Mouse (Mus musculus): ENCODE measurements around the gene Trip10. TPM values are rescaled to one million over a fixed set of nuclear protein-coding genes. Genes with fewer than 3 reads are reported as not detected.
A peak's percentile ranks its signal among the peaks of the same experiment; 100 is the strongest.

The Trip10 gene
- polyA plus RNA-seq, 1 experiment from 2014 or later: 47.8 TPM

GRCm38 (mm10) chr17:57232200-57232599, 17.1 kb upstream of the Trip10 start:
- Histone ChIP-seq H3K27ac (ENCODE audit: low read length) (no peak overlapping the region), H3K27me3 (ENCODE audit: control insufficient read depth, insufficient read depth, low read length) (no peaks in the 10 kb centered on the region), H3K9me3 (replicated peaks; ENCODE audit: control insufficient read depth, low read length) (no peaks in the 10 kb centered on the region), H3K4me1 (ENCODE audit: control insufficient read depth, insufficient read depth, low read length) (no peaks in the 10 kb centered on the region), H3K4me2 (ENCODE audit: low read depth, low read length) (no peak overlapping the region), H3K9ac (ENCODE audit: low read length) (no peak overlapping the region), H3K4me3 (ENCODE audit: low read length) (no peak overlapping the region), H3K36me3 (ENCODE audit: control insufficient read depth, insufficient read depth) (peaks cover 14% of the 10 kb centered on the region)
- ATAC-seq (replicated peaks; ENCODE audit: extremely low read depth, insufficient read depth, low FRiP score): no peak
- 77% methylated on average over 1 of the region's 1 CpGs for WGBS

GRCm38 (mm10) chr17:57233038-57233437, 16.2 kb upstream of the Trip10 start:
- Histone ChIP-seq H3K9ac (ENCODE audit: low read length) (no peak overlapping the region), H3K27ac (ENCODE audit: low read length) (no peak overlapping the region), H3K36me3 (ENCODE audit: control insufficient read depth, insufficient read depth) (peaks cover 22% of the 10 kb centered on the region), H3K4me3 (ENCODE audit: low read length) (no peak overlapping the region), H3K9me3 (replicated peaks; ENCODE audit: control insufficient read depth, low read length) (no peaks in the 10 kb centered on the region), H3K4me2 (ENCODE audit: low read depth, low read length) (no peak overlapping the region), H3K4me1 (ENCODE audit: control insufficient read depth, insufficient read depth, low read length) (no peaks in the 10 kb centered on the region), H3K27me3 (ENCODE audit: control insufficient read depth, insufficient read depth, low read length) (no peaks in the 10 kb centered on the region)
- no peak for ATAC-seq (replicated peaks; ENCODE audit: extremely low read depth, insufficient read depth, low FRiP score)
- 38% methylated on average over 7 of the region's 7 CpGs for WGBS

GRCm38 (mm10) chr17:57234254-57234928, 14.9 kb upstream of the Trip10 start:
- Histone ChIP-seq H3K9ac (ENCODE audit: low read length) (no peak overlapping the region), H3K36me3 (ENCODE audit: control insufficient read depth, insufficient read depth) (peaks cover 23% of the 10 kb centered on the region), H3K4me2 (ENCODE audit: low read depth, low read length) (no peak overlapping the region), H3K27me3 (ENCODE audit: control insufficient read depth, insufficient read depth, low read length) (no peaks in the 10 kb centered on the region), H3K4me3 (ENCODE audit: low read length) (no peak overlapping the region), H3K4me1 (ENCODE audit: control insufficient read depth, insufficient read depth, low read length) (no peaks in the 10 kb centered on the region), H3K27ac (ENCODE audit: low read length) (no peak overlapping the region), H3K9me3 (replicated peaks; ENCODE audit: control insufficient read depth, low read length) (no peaks in the 10 kb centered on the region)
- 78% methylated on average over 12 of the region's 12 CpGs for WGBS
- no peak for ATAC-seq (replicated peaks; ENCODE audit: extremely low read depth, insufficient read depth, low FRiP score)

- no peak overlapping the region for H3K27ac ChIP-seq (ENCODE audit: low read length)
- no peak overlapping the region for H3K9ac ChIP-seq (ENCODE audit: low read length)
- ATAC-seq (replicated peaks; ENCODE audit: extremely low read depth, insufficient read depth, low FRiP score): no peak
- H3K4me3 ChIP-seq (ENCODE audit: low read length): no peak overlapping the region
- no peak overlapping the region for H3K4me2 ChIP-seq (ENCODE audit: low read depth, low read length)
- no peaks in the 10 kb centered on the region for H3K4me1 ChIP-seq (ENCODE audit: control insufficient read depth, insufficient read depth, low read length)
- WGBS: 81% methylated on average over 5 of the region's 5 CpGs
- H3K9me3 ChIP-seq (replicated peaks; ENCODE audit: control insufficient read depth, low read length): no peaks in the 10 kb centered on the region
- H3K27me3 ChIP-seq (ENCODE audit: control insufficient read depth, insufficient read depth, low read length): no peaks in the 10 kb centered on the region
- H3K36me3 ChIP-seq (ENCODE audit: control insufficient read depth, insufficient read depth): peaks cover 23% of the 10 kb centered on the region
Observed at GRCm38 (mm10) chr17:57235803-57236202, 13.5 kb upstream of the Trip10 start.

GRCm38 (mm10) chr17:57237181-57237580, 12.1 kb upstream of the Trip10 start:
- 95% methylated on average over 9 of the region's 9 CpGs for WGBS

GRCm38 (mm10) chr17:57243650-57244370, 5.4 kb upstream of the Trip10 start:
- no peak for ATAC-seq (replicated peaks; ENCODE audit: extremely low read depth, insufficient read depth, low FRiP score)
- Histone ChIP-seq H3K27ac (ENCODE audit: low read length) (no peak overlapping the region), H3K4me1 (ENCODE audit: control insufficient read depth, insufficient read depth, low read length) (peaks cover 14% of the 10 kb centered on the region), H3K9me3 (replicated peaks; ENCODE audit: control insufficient read depth, low read length) (no peaks in the 10 kb centered on the region), H3K4me3 (ENCODE audit: low read length) (no peak overlapping the region), H3K36me3 (ENCODE audit: control insufficient read depth, insufficient read depth) (peaks cover 21% of the 10 kb centered on the region), H3K27me3 (ENCODE audit: control insufficient read depth, insufficient read depth, low read length) (no peaks in the 10 kb centered on the region), H3K9ac (ENCODE audit: low read length) (no peak overlapping the region), H3K4me2 (ENCODE audit: low read depth, low read length) (no peak overlapping the region)
- 67% methylated on average over 10 of the region's 10 CpGs for WGBS

More at GRCm38 (mm10) chr17:57237181-57237580, 12.1 kb upstream of the Trip10 start:
- Histone ChIP-seq H3K9ac (ENCODE audit: low read length) (no peak overlapping the region), H3K27ac (ENCODE audit: low read length) (no peak overlapping the region), H3K4me1 (ENCODE audit: control insufficient read depth, insufficient read depth, low read length) (no peaks in the 10 kb centered on the region), H3K4me2 (ENCODE audit: low read depth, low read length) (no peak overlapping the region), H3K27me3 (ENCODE audit: control insufficient read depth, insufficient read depth, low read length) (no peaks in the 10 kb centered on the region), H3K36me3 (ENCODE audit: control insufficient read depth, insufficient read depth) (peaks cover 31% of the 10 kb centered on the region), H3K4me3 (ENCODE audit: low read length) (no peak overlapping the region), H3K9me3 (replicated peaks; ENCODE audit: control insufficient read depth, low read length) (no peaks in the 10 kb centered on the region)
- ATAC-seq (replicated peaks; ENCODE audit: extremely low read depth, insufficient read depth, low FRiP score): no peak

GRCm38 (mm10) chr17:57245311-57245929, 3.8 kb upstream of the Trip10 start:
- Histone ChIP-seq H3K36me3 (ENCODE audit: control insufficient read depth, insufficient read depth) (peaks cover 21% of the 10 kb centered on the region), H3K27me3 (ENCODE audit: control insufficient read depth, insufficient read depth, low read length) (no peaks in the 10 kb centered on the region), H3K4me1 (ENCODE audit: control insufficient read depth, insufficient read depth, low read length) (peaks cover 16% of the 10 kb centered on the region), H3K4me3 (ENCODE audit: low read length) (no peak overlapping the region), H3K27ac (ENCODE audit: low read length) (no peak overlapping the region), H3K4me2 (ENCODE audit: low read depth, low read length) (no peak overlapping the region), H3K9me3 (replicated peaks; ENCODE audit: control insufficient read depth, low read length) (no peaks in the 10 kb centered on the region), H3K9ac (ENCODE audit: low read length) (no peak overlapping the region)
- 91% methylated on average over 10 of the region's 10 CpGs for WGBS
- no peak for ATAC-seq (replicated peaks; ENCODE audit: extremely low read depth, insufficient read depth, low FRiP score)

GRCm38 (mm10) chr17:57246663-57247392, 2.4 kb upstream of the Trip10 start:
- peaks cover 20% of the 10 kb centered on the region for H3K4me1 ChIP-seq (ENCODE audit: control insufficient read depth, insufficient read depth, low read length)
- H3K27me3 ChIP-seq (ENCODE audit: control insufficient read depth, insufficient read depth, low read length): no peaks in the 10 kb centered on the region
- H3K4me3 ChIP-seq (ENCODE audit: low read length): peak overlapping the region; percentile 86
- H3K9ac ChIP-seq (ENCODE audit: low read length): peak overlapping the region; percentile 87
- peaks cover 16% of the 10 kb centered on the region for H3K36me3 ChIP-seq (ENCODE audit: control insufficient read depth, insufficient read depth)
- ATAC-seq (replicated peaks; ENCODE audit: extremely low read depth, insufficient read depth, low FRiP score): no peak
- peak overlapping the region; percentile 82 for H3K4me2 ChIP-seq (ENCODE audit: low read depth, low read length)
- peak overlapping the region; percentile 86 for H3K27ac ChIP-seq (ENCODE audit: low read length)
- 3% methylated on average over 18 of the region's 18 CpGs for WGBS
- no peaks in the 10 kb centered on the region for H3K9me3 ChIP-seq (replicated peaks; ENCODE audit: control insufficient read depth, low read length)
